Mouse (Mus musculus) Patski (cell line): ENCODE data around the gene H6pd. TPM values are rescaled to one million over a fixed set of nuclear protein-coding genes. Genes with fewer than 3 reads are reported as not detected.

Source experiments
- ATAC-seq: fragments of 100-300 bp; one replicate; pipeline ENCODE4 v1.8.0; 2021
- CTCF ChIA-PET: fragments of 350-600 bp; sonication (Branson Sonifier 250); formaldehyde crosslinking; loops from one replicate; lab custom pipeline; 2022; ENCODE audit warnings: inconsistent platforms; lab: Charles Lee
- POLR2A ChIA-PET: fragments of 350-600 bp; sonication (Branson Sonifier 250); formaldehyde crosslinking; loops from one replicate; lab custom pipeline; 2022; ENCODE audit warnings: antibody characterized with exemption, inconsistent platforms; lab: Charles Lee
- DNase-seq: peaks from one replicate; pipeline ENCODE4 v3.0.0-alpha.2; 2011; ENCODE audit warnings: low read depth, low spot score
- H3K27me3 ChIP-seq: fragments of 371-371 bp; one replicate; pipeline ENCODE4 v1.5.1; 2021
- CTCF ChIP-seq: fragments of 100-300 bp; IDR thresholded peaks from one replicate; pipeline ENCODE4 v1.5.1; 2021
- in situ Hi-C: fragments of 300-500 bp; cut with MboI; formaldehyde crosslinking; loops from 3 replicates; pipeline ENCODE4 v1.11.1; 2018; ENCODE audit warnings: low pct_unique_long_range_greater_than_20kb, mixed read lengths
- polyA plus RNA-seq: library from polyadenylated mRNA; unstranded; gene quantifications from one replicate; pipeline ENCODE4 v1.2.3, GENCODE M21; 2021

H6pd gene
- polyA plus RNA-seq, 1 experiment from 2014 or later = 39.5 TPM

DNA sequence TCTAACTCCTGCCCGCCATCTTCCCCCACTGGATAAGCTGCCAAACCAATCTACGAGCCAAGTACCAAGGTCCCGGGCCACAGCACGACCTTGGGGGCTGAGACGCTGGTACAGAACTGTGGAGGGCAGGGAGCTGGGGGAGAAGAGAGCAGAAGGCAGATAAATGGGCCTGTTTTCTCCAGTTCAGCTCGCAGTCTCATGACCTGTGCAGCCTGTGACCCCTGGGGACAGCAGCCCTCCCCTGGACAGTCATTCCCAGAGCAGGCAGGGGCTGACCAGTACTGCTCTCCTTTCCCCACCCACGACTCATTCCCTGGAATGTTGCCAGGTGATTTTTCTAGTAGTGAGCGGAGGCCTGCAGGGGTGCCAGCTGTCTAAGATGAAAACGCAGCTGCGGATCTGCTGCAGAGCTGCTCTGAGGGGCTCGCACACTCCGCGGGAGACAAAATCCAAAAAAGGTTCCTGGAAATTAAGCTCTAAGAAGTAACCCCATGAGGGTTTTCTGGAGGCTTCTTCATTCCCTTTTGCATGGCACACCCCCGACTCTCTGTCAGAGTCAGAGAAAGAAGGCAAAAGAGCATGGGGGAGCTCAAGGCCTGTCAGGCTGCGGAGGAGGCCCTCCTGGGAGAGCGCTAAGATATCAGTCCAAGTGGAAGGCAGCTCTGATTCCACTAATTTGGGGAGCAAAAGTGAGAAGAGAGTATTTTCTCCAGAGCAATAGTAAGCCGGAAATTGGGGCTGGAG, 30.9 kb downstream of the H6pd start:
- CTCF ChIA-PET = interaction anchor here (1.3 to 1.6 kb wide), 2 partner anchors 19 to 158 kb away, joined by 3 to 6 read pairs; no protein-coding TSS in a partner anchor
- DNase-seq = no peak
- no peaks in the 10 kb centered on the region for H3K27me3 ChIP-seq
- in situ Hi-C loops = no loop called here
- no peak for ATAC-seq
- POLR2A ChIA-PET = no interaction called here
- no peak for TF ChIP-seq CTCF

DNA sequence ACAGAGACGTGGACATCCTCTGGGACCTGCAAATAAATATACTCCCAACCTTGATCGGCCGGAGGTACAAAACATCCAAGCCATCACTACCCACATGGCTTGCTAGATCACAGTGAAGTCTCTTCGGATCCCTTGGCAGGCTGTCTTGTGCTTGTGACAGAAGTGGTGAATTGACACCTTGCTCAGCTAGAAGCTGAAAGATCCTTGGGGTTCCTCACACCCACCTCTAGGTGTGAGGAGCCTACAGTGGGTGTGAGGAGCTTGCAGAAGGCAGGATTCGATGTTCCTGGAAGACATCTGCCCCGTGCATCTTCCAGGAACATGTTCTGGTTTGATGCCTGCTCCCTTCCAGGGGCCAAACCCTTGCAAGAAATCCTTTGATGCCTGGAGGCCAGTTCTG, 31.6 kb downstream of the H6pd start:
- CTCF ChIA-PET = interaction anchor here (1.6 kb wide), 1 partner anchor 18 kb away, joined by 6 read pairs; no protein-coding TSS in a partner anchor
- no peaks in the 10 kb centered on the region for H3K27me3 ChIP-seq
- in situ Hi-C loops = no loop called here
- DNase-seq (no peak), ATAC-seq (no peak)
- no peak for TF ChIP-seq CTCF
- POLR2A ChIA-PET = no interaction called here

DNA sequence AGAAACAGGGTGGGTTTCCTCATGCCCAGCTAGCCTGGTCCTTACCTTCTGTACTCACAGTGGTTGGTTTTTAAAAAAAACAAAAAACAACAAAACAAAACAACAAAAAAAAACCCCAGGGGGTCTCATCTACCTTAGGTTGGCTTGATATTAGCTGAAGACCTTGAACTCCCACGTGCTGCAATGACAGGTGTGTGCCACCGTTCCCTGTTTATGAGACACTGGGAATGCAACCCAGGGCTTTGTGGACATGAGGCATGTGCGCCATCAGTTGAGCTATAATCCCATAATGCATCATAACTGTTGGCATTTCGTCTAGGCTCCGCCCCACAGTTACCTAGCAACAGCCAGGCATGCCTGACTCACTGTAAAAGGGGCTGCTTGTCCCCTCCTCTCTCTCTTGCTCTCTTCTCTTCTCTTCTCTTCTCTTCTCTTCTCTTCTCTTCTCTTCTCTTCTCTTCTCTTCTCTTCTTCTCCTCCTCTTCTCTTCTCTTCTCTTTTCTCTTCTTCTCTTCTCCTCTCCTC, 33.0 kb downstream of the H6pd start:
- no peak for TF ChIP-seq CTCF
- DNase-seq (no peak), ATAC-seq (no peak)
- ChIA-PET POLR2A (interaction anchor here (0.6 kb wide), 1 partner anchor 171 kb away, joined by 3 read pairs; no protein-coding TSS in a partner anchor), CTCF (no interaction called here)
- no peaks in the 10 kb centered on the region for H3K27me3 ChIP-seq
- in situ Hi-C loops = no loop called here

DNA sequence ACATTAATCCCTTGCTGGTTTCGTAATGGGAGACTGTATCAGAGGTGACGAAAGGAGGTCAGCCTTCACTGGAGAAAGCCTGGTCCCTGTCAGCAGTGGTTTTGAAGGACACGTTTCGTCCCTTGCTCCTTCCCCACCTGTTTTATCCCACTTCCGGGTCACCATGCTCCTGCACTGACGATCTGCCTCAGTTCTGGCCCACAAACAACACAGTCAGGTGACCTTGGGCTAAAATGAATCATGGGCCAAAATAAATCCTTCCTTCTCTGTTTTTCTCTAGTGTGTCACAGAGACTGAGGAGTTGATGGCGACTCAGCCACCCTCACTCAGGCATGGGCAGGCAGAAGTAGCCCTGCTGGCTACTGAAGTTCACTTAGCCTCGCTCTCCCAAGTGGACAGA, 33.5 kb downstream of the H6pd start:
- DNase-seq = no peak
- no peak for TF ChIP-seq CTCF
- POLR2A ChIA-PET = interaction anchor here (0.6 kb wide), 1 partner anchor 171 kb away, joined by 3 read pairs; no protein-coding TSS in a partner anchor
- CTCF ChIA-PET = no interaction called here
- in situ Hi-C loops = no loop called here
- no peak for ATAC-seq
- H3K27me3 ChIP-seq = no peaks in the 10 kb centered on the region

DNA sequence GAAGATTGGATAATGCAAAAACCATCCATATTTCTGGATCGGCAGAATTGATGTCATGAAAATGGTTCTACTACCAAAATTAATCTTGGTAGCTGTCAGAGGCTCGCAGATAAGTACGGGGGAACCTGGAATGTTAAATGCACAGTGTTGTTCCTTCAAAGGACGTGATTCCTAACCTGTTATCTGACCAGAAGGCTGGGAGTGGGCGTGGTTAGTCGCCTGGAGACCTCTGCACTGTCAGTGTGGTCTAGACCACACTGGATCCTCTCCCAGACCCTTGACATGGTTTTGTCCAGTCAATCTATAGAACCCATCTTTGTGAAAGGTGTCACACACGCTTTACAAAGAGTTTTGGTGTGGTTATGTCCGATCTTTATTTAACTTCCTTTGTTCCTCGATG, 37.4 kb downstream of the H6pd start:
- in situ Hi-C loops = no loop called here
- no peak for TF ChIP-seq CTCF
- POLR2A ChIA-PET = no interaction called here
- no peak for DNase-seq
- CTCF ChIA-PET = interaction anchor here (1.5 to 2.3 kb wide), 2 partner anchors 12 to 16 kb away, joined by 3 to 7 read pairs; partner anchors contain the start of gene Spsb1
- no peak for ATAC-seq
- H3K27me3 ChIP-seq = no peaks in the 10 kb centered on the region

DNA sequence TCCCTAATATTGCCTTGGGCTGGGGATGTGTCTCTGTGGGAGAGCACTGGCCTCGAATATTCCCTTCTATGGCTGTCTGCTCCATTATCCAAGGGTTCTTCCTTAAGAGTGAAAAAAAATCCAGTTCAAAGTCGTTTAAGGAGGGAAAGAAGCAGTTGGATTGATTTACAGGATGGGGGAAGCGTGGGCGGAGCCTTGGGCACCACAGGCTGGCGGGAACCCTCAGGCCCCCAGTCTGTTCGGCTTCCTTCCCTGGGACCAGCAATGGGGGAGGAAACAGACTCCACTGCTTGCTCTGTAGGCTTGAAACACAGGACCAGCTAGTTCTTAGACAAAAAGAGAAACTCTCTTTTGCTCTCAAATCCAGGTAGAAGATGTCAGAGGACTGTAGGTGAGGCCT, 40.3 kb downstream of the H6pd start:
- in situ Hi-C loops = no loop called here
- POLR2A ChIA-PET = no interaction called here
- DNase-seq (no peak), ATAC-seq (no peak)
- TF ChIP-seq CTCF = no peak
- no peaks in the 10 kb centered on the region for H3K27me3 ChIP-seq
- CTCF ChIA-PET = no interaction called here

DNA sequence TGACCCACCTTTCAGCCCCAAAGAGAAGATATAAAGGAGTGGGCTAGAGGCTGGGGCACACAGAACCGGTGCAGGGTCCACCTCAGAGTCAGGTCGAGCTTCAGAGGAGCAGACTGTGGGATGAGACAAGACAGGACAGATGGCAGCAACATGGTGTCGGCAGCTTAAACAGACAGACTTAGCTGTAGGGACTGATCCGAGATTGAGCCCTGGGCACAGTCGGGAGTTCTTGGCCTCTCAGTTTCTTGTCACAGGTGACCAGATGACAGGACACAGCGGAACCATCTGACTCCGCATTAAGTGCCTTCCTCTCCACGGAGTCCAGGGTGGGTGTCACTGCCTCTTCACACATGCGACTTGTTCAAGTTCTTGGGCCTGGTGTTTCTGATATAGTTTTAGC, 41.9 kb downstream of the H6pd start:
- in situ Hi-C loops = no loop called here
- POLR2A ChIA-PET = no interaction called here
- ATAC-seq (no peak), DNase-seq (no peak)
- H3K27me3 ChIP-seq = no peaks in the 10 kb centered on the region
- CTCF ChIA-PET = interaction anchor here (1.5 to 1.6 kb wide), 2 partner anchors 8 to 25 kb away, joined by 3 to 4 read pairs; no protein-coding TSS in a partner anchor
- no peak for TF ChIP-seq CTCF

DNA sequence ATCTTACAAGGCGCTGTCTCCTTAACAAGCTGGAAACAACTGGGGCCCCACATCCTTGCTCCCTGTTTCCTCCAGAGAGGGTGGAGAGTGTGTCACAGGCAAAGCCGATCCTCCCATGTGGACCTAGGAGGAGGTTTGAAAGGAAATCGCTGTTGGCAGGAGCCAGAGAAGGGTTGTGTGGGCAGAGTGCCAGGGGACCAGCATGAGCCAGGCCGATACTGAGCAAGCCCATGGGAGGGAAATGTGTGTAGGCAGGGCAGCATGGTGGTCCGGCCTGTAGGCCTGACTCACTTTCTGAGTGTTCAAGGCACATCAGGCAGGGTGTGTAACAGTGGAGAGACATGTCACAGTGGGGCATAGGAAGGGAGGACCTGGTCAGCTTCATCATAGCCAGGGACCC, 42.6 kb downstream of the H6pd start:
- in situ Hi-C loops = no loop called here
- no peak for DNase-seq

DNA sequence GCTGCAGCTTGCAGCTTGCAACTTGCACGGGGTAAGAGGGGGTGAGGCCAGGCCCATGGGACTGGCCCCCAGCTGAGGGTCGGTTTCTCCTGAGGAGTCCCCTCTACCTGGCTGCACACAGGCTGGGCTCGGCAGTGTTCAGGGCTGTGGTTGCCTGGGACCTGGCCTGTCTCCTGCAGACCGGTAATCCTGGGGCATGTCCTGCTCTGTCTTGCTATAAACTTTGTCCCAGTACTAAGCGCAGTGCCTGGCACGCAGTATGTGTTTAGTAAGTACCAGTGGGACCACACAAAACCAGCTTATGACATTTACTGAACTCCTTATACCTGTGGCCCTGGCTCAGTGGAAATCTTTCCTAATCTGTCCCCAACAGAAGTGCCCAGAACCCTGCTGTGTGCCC, 43.2 kb downstream of the H6pd start:
- no peak for ATAC-seq
- no peak for TF ChIP-seq CTCF
- CTCF ChIA-PET = interaction anchor here (1.6 kb wide), 1 partner anchor 26 kb away, joined by 3 read pairs; no protein-coding TSS in a partner anchor
- POLR2A ChIA-PET = interaction anchor here (0.6 kb wide), 1 partner anchor 213 kb away, joined by 3 read pairs; no protein-coding TSS in a partner anchor
- no peaks in the 10 kb centered on the region for H3K27me3 ChIP-seq
- in situ Hi-C loops = no loop called here
- no peak for DNase-seq

More for the DNA sequence above, 42.6 kb downstream of the H6pd start:
- ChIA-PET POLR2A (no interaction called here), CTCF (interaction anchor here (1.6 kb wide), 1 partner anchor 25 kb away, joined by 3 read pairs; no protein-coding TSS in a partner anchor)
- TF ChIP-seq CTCF = no peak
- no peak for ATAC-seq
- H3K27me3 ChIP-seq = no peaks in the 10 kb centered on the region

DNA sequence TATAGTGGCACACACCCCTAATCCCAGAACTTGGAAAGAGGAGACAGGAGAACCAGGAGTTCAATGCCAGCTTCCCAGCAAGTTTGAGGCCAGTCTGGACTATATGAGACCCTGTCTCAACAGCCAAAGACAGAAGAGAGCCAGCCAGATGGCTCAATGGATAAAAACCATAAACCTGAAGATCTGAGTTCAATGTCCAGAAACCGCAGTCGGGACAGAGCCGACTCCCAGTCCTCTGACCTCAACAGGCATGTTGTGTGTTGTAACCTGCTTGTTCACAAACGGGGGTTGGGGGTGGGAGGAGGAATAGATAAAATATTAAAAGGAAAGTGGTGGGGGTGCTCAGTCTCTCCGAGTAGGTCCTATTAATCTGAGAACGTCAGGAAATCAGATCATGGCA, 43.6 kb downstream of the H6pd start:
- no peak for DNase-seq
- ATAC-seq = no peak
- ChIA-PET CTCF (interaction anchor here (0.7 kb wide), 1 partner anchor 9 kb away, joined by 3 read pairs; no protein-coding TSS in a partner anchor), POLR2A (interaction anchor here (0.6 kb wide), 1 partner anchor 213 kb away, joined by 3 read pairs; no protein-coding TSS in a partner anchor)
- H3K27me3 ChIP-seq = no peaks in the 10 kb centered on the region
- TF ChIP-seq CTCF = no peak
- in situ Hi-C loops = no loop called here

DNA sequence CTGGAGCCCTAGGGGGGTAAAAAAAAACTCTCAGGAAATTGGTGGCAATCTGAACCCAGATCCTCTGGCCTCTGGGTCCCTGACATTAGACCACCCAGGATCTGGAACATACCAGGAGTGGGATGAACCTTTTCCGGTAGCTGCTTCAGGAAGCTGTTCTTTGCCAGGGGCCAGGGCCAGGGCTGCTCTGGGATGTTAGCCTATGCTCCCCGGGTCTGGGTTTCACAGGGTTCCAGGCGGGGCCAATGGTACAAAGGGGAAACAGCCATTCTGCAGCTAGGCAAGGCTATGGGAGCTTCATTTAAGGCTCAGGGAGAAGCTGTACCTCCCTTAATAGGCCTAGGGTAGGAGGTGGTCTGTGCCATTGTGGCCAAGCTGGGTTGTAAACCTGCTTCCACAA, 44.1 kb downstream of the H6pd start:
- TF ChIP-seq CTCF = no peak
- H3K27me3 ChIP-seq = no peaks in the 10 kb centered on the region
- POLR2A ChIA-PET = no interaction called here
- no peak for DNase-seq
- in situ Hi-C loops = no loop called here
- no peak for ATAC-seq
- CTCF ChIA-PET = interaction anchor here (0.7 kb wide), 1 partner anchor 9 kb away, joined by 3 read pairs; no protein-coding TSS in a partner anchor
